Comparison of ENCODE assay signal across 17 mouse cellular contexts in genomic region chr13:55687927-55688602, GRCm38 (mm10). TPM values are rescaled to one million over a fixed set of nuclear protein-coding genes. Genes with fewer than 3 reads are reported as not detected.
DNase-seq lines count a peak whose midpoint lies in the region; ATAC-seq lines count a peak whose summit lies in the region.
"Had no signal": no experiment of that assay in that cellular context is flagged by ENCODE, and none has a peak within 500 bp of the region (broad histone marks: within the 10 kb centered on the region; RNA-seq: fewer than 3 reads in every experiment).

No protein-coding gene starts in this region.

- H3K4me1 ChIP-seq in hindbrain, embryonic 11.5 days (replicated peaks; ENCODE audit: control insufficient read depth, insufficient read depth, low read length) = peaks cover 3% of the 10 kb centered on the region
- H3K4me1 ChIP-seq in hindbrain, embryonic 14.5 days (replicated peaks; ENCODE audit: control insufficient read depth, insufficient read depth, low read length) = no peaks in the 10 kb centered on the region
- peaks cover 10% of the 10 kb centered on the region for H3K4me1 ChIP-seq in neural tube, embryonic 11.5 days (ENCODE audit: control insufficient read depth, insufficient read depth, low read length)
- H3K4me1 ChIP-seq: embryonic facial prominence, embryonic 15.5 days had no signal

- WGBS in hindbrain, embryonic 11.5 days = 22% methylated on average over 4 of the region's 4 CpGs
- WGBS in hindbrain, embryonic 14.5 days = 4% methylated on average over 4 of the region's 4 CpGs
- 23% methylated on average over 4 of the region's 4 CpGs for WGBS in neural tube, embryonic 11.5 days

- H3K36me3 ChIP-seq in hindbrain, embryonic 11.5 days (ENCODE audit: control insufficient read depth, insufficient read depth, low read length) = no peaks in the 10 kb centered on the region
- H3K36me3 ChIP-seq in hindbrain, embryonic 14.5 days (replicated peaks; ENCODE audit: control insufficient read depth, insufficient read depth) = 0 out of 2 replicates have a peak, but pooled peaks cover 5% of the 10 kb centered on the region
- H3K36me3 ChIP-seq in neural tube, embryonic 11.5 days (ENCODE audit: control insufficient read depth, insufficient read depth, low read length) = no peaks in the 10 kb centered on the region
- H3K36me3 ChIP-seq: embryonic facial prominence, embryonic 15.5 days; liver, embryonic 12.5 days had no signal

- intact Hi-C loops in left cerebral cortex, postnatal 4 days (cut with DNase I) = no loop called here

- H3K27me3 ChIP-seq in hindbrain, embryonic 11.5 days (ENCODE audit: control insufficient read depth, insufficient read depth, low read length) = no peaks in the 10 kb centered on the region
- H3K27me3 ChIP-seq in hindbrain, embryonic 14.5 days (ENCODE audit: control insufficient read depth, insufficient read depth, low read length) = no peaks in the 10 kb centered on the region
- H3K27me3 ChIP-seq in neural tube, embryonic 11.5 days (ENCODE audit: control insufficient read depth, insufficient read depth, low read length) = no peaks in the 10 kb centered on the region
- H3K27me3 ChIP-seq: embryonic facial prominence, embryonic 15.5 days; liver, embryonic 12.5 days; Patski had no signal

- no peak for ATAC-seq in hindbrain, embryonic 11.5 days (ENCODE audit: low FRiP score)
- no peak for ATAC-seq in hindbrain, embryonic 14.5 days (ENCODE audit: low FRiP score)
- no peak for ATAC-seq in neural tube, embryonic 11.5 days (ENCODE audit: insufficient read depth, low FRiP score, low TSS enrichment)
- ATAC-seq: CD4-positive, CD25-positive, alpha-beta regulatory T cell, adult 4 months; intestine, embryonic 16.5 days; liver, embryonic 12.5 days; lung, postnatal 0 days; Patski had no signal

- no peak overlapping the region for H3K4me3 ChIP-seq in hindbrain, embryonic 11.5 days (ENCODE audit: low read depth, low read length)
- H3K4me3 ChIP-seq in hindbrain, embryonic 14.5 days (replicated peaks; ENCODE audit: low read length) = no peak overlapping the region
- no peak overlapping the region for H3K4me3 ChIP-seq in neural tube, embryonic 11.5 days (ENCODE audit: low read depth, low read length)
- H3K4me3 ChIP-seq: embryonic facial prominence, embryonic 15.5 days; liver, embryonic 12.5 days had no signal

- peak overlapping the region; percentile 25 for H3K27ac ChIP-seq in hindbrain, embryonic 11.5 days (ENCODE audit: low read depth, low read length)
- H3K27ac ChIP-seq in hindbrain, embryonic 14.5 days = no peak overlapping the region
- H3K27ac ChIP-seq in neural tube, embryonic 11.5 days (ENCODE audit: low read depth, low read length) = peak overlapping the region; percentile 64
- H3K27ac ChIP-seq: embryonic facial prominence, embryonic 15.5 days; kidney, postnatal 0 days; liver, embryonic 12.5 days had no signal

- H3K4me2 ChIP-seq in hindbrain, embryonic 11.5 days (replicated peaks; ENCODE audit: low read depth, low read length) = no peak overlapping the region
- H3K4me2 ChIP-seq in hindbrain, embryonic 14.5 days (replicated peaks) = no peak overlapping the region
- H3K4me2 ChIP-seq in neural tube, embryonic 11.5 days (ENCODE audit: low read depth) = no peak overlapping the region
- H3K4me2 ChIP-seq: embryonic facial prominence, embryonic 15.5 days; liver, embryonic 12.5 days had no signal

- H3K9ac ChIP-seq in hindbrain, embryonic 11.5 days (ENCODE audit: low read depth, low read length) = peak overlapping the region; percentile 5; the same call in 1 of the 2 replicates
- no peak overlapping the region for H3K9ac ChIP-seq in hindbrain, embryonic 14.5 days
- H3K9ac ChIP-seq in neural tube, embryonic 11.5 days (ENCODE audit: low read length) = no peak overlapping the region; the same call in 1 of the 2 replicates
- H3K9ac ChIP-seq: embryonic facial prominence, embryonic 15.5 days; liver, embryonic 12.5 days had no signal

- no peaks in the 10 kb centered on the region for H3K9me3 ChIP-seq in hindbrain, embryonic 11.5 days (ENCODE audit: control insufficient read depth, low read length)
- H3K9me3 ChIP-seq in hindbrain, embryonic 14.5 days (ENCODE audit: control insufficient read depth, low read length) = no peaks in the 10 kb centered on the region
- no peaks in the 10 kb centered on the region for H3K9me3 ChIP-seq in neural tube, embryonic 11.5 days (ENCODE audit: control insufficient read depth, low read length)
- H3K9me3 ChIP-seq: embryonic facial prominence, embryonic 15.5 days; liver, embryonic 12.5 days had no signal

- peak; percentile 66 for DNase-seq in hindbrain, embryonic 11.5 days (ENCODE audit: low spot score)
- DNase-seq in hindbrain, embryonic 14.5 days (ENCODE audit: low spot score) = no peak
- DNase-seq in R1 (ENCODE audit: low read depth, low spot score) = peak; percentile 71
- DNase-seq in embryo, embryonic 11 days = peak; percentile 80
- DNase-seq in neural tube, embryonic 11.5 days (ENCODE audit: low spot score) = peak; percentile 53
- no peak for DNase-seq in left cerebral cortex, postnatal 4 days
- no peak for DNase-seq in adrenal gland, adult (ENCODE audit: inconsistent age in 2 of 2, low spot score in 1 of 2)
- DNase-seq: adrenal gland, postnatal 10 days; cerebellum, postnatal 10 days; heart, postnatal 10 days had no signal

RNA-seq across cellular contexts. Expression of gene B230219D22Rik, which starts 4.9 kb away (rescaled TPM):
- 69.5 and 74.3 TPM in 2 replicates for polyA plus RNA-seq in hindbrain, embryonic 11.5 days (2014; fragmentation: Nextera tagmentation; extraction: Ambion mirVana)
- 96.0 and 101 TPM in 2 replicates for polyA plus RNA-seq in hindbrain, embryonic 14.5 days (2014; fragmentation: Nextera tagmentation; extraction: Ambion mirVana)
- polyA plus RNA-seq in neural tube, embryonic 11.5 days (2014; fragmentation: Nextera tagmentation; extraction: Ambion mirVana) = 73.8 and 77.8 TPM in 2 replicates
- 100 to 1,000 TPM; 101 TPM for total RNA-seq in left cerebral cortex, postnatal 4 days (2021)

RNA-seq across cellular contexts. Expression of gene Txndc15, which starts 26.4 kb away (rescaled TPM):
- 103 and 108 TPM in 2 replicates for polyA plus RNA-seq in hindbrain, embryonic 11.5 days (2014; fragmentation: Nextera tagmentation; extraction: Ambion mirVana)
- 144 and 145 TPM in 2 replicates for polyA plus RNA-seq in hindbrain, embryonic 14.5 days (2014; fragmentation: Nextera tagmentation; extraction: Ambion mirVana)
- 98.0 and 104 TPM in 2 replicates for polyA plus RNA-seq in neural tube, embryonic 11.5 days (2014; fragmentation: Nextera tagmentation; extraction: Ambion mirVana)
- 10 to 100 TPM; 58.7 to 59.5 TPM for total RNA-seq in left cerebral cortex, postnatal 4 days (2021)

RNA-seq across cellular contexts. Expression of gene Pcbd2, which starts 39.1 kb away (rescaled TPM):
- polyA plus RNA-seq in hindbrain, embryonic 11.5 days (2014; fragmentation: Nextera tagmentation; extraction: Ambion mirVana) = 27.9 and 29.9 TPM in 2 replicates
- polyA plus RNA-seq in hindbrain, embryonic 14.5 days (2014; fragmentation: Nextera tagmentation; extraction: Ambion mirVana) = 23.6 and 25.3 TPM in 2 replicates
- 25.6 and 28.6 TPM in 2 replicates for polyA plus RNA-seq in neural tube, embryonic 11.5 days (2014; fragmentation: Nextera tagmentation; extraction: Ambion mirVana)
- 10 to 100 TPM; 20.6 to 25.4 TPM for total RNA-seq in left cerebral cortex, postnatal 4 days (2021)

RNA-seq across cellular contexts. Expression of gene Ddx46, which starts 53.2 kb away (rescaled TPM):
- 47.2 and 50.8 TPM in 2 replicates for polyA plus RNA-seq in hindbrain, embryonic 11.5 days (2014; fragmentation: Nextera tagmentation; extraction: Ambion mirVana)
- 24.8 and 25.6 TPM in 2 replicates for polyA plus RNA-seq in hindbrain, embryonic 14.5 days (2014; fragmentation: Nextera tagmentation; extraction: Ambion mirVana)
- polyA plus RNA-seq in neural tube, embryonic 11.5 days (2014; fragmentation: Nextera tagmentation; extraction: Ambion mirVana) = 52.9 and 53.4 TPM in 2 replicates
- total RNA-seq in left cerebral cortex, postnatal 4 days (2021) = 10 to 100 TPM; 49.7 to 50.2 TPM

Comparison
In these comparisons a context has a peak if more than half of its experiments do, and no peak if none do; other contexts are left out.
1. DNase-seq: peak in hindbrain, embryonic 11.5 days (single experiment), R1 (single experiment), embryo, embryonic 11 days (single experiment) and neural tube, embryonic 11.5 days (single experiment); none in hindbrain, embryonic 14.5 days (single experiment), left cerebral cortex, postnatal 4 days (single experiment) and adrenal gland, adult (0 of 2).